9 mouse cellular contexts compared by ENCODE assay signal in the genomic region with DNA sequence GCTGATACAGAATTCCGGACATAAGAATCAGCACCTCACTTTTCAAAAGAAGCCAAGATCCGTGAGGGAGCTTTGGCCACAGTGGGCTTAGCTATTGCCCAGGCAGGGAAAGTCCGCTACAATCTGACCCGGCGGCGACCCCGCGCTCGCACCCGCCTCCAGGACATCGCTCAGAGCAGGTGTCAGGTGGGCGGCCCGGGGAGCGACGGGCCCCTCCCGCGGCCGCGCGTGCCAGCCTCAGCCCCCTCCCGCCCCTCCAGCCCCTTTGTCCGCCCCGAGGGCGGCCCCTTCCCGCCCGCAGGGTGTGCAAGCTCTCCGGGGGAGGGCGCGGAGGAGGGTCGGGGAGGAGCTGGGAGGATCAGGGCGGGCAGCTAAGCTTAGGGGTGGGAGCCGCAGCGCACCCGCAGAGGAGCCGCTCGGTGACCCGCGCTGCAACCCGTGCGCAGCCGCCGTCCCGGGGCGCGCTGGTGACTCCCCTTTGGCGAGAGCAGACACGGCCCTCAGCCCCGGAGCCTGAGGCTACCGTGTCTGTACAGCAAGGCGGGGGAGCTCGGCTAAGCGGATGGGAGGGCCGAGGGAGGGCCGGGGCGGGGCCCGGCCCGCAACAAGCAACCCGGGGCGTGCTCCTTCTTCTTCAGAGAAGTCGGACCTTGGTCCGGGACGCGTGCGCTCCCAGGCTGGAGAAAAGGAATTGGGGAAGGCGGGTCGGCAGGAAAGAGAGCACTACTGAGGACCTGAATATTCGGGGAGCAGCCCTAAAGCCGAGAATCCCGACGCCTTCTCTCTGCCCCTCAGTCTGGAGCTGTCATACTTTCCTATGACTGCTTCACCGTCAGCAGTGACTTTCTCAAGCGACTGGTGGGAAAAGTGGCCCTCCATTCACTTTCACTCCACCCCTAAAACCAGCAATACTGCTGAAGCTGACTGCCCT. TPM values are rescaled to one million over a fixed set of nuclear protein-coding genes. Genes with fewer than 3 reads are reported as not detected.
DNase-seq lines count a peak whose midpoint lies in the region; ATAC-seq lines count a peak whose summit lies in the region.
"Had no signal": no experiment of that assay in that cellular context is flagged by ENCODE, and none has a peak within 500 bp of the region (broad histone marks: within the 10 kb centered on the region; RNA-seq: fewer than 3 reads in every experiment).

No protein-coding gene starts in this region.

- peak; percentile 19 for DNase-seq in gastrocnemius, postnatal 10 days
- DNase-seq in gastrocnemius, postnatal 25 days, result no peak
- peak; percentile 49 for DNase-seq in adrenal gland, postnatal 14 days
- peak; percentile 34 for DNase-seq in heart, postnatal 4 days
- DNase-seq in liver, result peak; percentile 50
- no peak for DNase-seq in cerebellum, postnatal 36 days
- DNase-seq in gastrocnemius, adult 8-10 months (ENCODE audit: low spot score in 2 of 2), result no peak

- peaks cover 42% of the 10 kb centered on the region for H3K27me3 ChIP-seq in neural tube, embryonic 14.5 days (ENCODE audit: control insufficient read depth, insufficient read depth, low read length)

- peaks cover 7% of the 10 kb centered on the region; the same call in 1 of the 2 replicates for H3K4me1 ChIP-seq in neural tube, embryonic 14.5 days (ENCODE audit: control insufficient read depth, insufficient read depth, low read length)

- H3K9ac ChIP-seq in neural tube, embryonic 14.5 days (replicated peaks; ENCODE audit: low read depth, low read length), result 0 out of 2 replicates have a peak overlapping the region, but pooled peaks have one; percentile 28

- peak overlapping the region; percentile 36 for H3K4me3 ChIP-seq in neural tube, embryonic 14.5 days (ENCODE audit: low read depth, low read length)

- H3K4me2 ChIP-seq in neural tube, embryonic 14.5 days (ENCODE audit: low read depth, low read length), result peak overlapping the region; percentile 59

- no peak overlapping the region for H3K27ac ChIP-seq in neural tube, embryonic 14.5 days (ENCODE audit: low read depth, low read length)
- H3K27ac ChIP-seq: macrophage had no signal

- WGBS in neural tube, embryonic 14.5 days, result under 1% methylated on average over 71 of the region's 72 CpGs

- H3K36me3 ChIP-seq in neural tube, embryonic 14.5 days (ENCODE audit: control insufficient read depth, insufficient read depth, low read length), result no peaks in the 10 kb centered on the region

- peak; percentile 81; the same call in 1 of the 2 replicates for ATAC-seq in neural tube, embryonic 14.5 days (ENCODE audit: low read depth)

- no peaks in the 10 kb centered on the region for H3K9me3 ChIP-seq in neural tube, embryonic 14.5 days (ENCODE audit: control insufficient read depth, low read length)

RNA-seq across cellular contexts. Expression of gene Sp8, which starts 9.5 kb away (rescaled TPM):
- under 1 TPM in 1 of 2 experiments, not detected in 1; 0.09 TPM for total RNA-seq in gastrocnemius, postnatal 10 days (2021)
- not detected for total RNA-seq in gastrocnemius, postnatal 25 days (2021)
- not detected in 2 replicates for total RNA-seq in adrenal gland, postnatal 14 days (2021)
- not detected for total RNA-seq in heart, postnatal 4 days (2021)
- 3.7 and 4.7 TPM in 2 replicates for polyA plus RNA-seq in neural tube, embryonic 14.5 days (2014; fragmentation: Nextera tagmentation; extraction: Ambion mirVana)
- not detected for total RNA-seq in gastrocnemius, adult 8-10 months (2022)
- polyA plus RNA-seq: macrophage had no signal

Comparison
In these comparisons a context has a peak if more than half of its experiments do, and no peak if none do; other contexts are left out.
1. DNase-seq: peak in gastrocnemius, postnatal 10 days (single experiment), adrenal gland, postnatal 14 days (single experiment), heart, postnatal 4 days (single experiment) and liver (single experiment); none in gastrocnemius, postnatal 25 days (single experiment), cerebellum, postnatal 36 days (0 of 2) and gastrocnemius, adult 8-10 months (0 of 2).